Mouse (Mus musculus): ENCODE measurements around the gene Notch2. TPM values are rescaled to one million over a fixed set of nuclear protein-coding genes. Genes with fewer than 3 reads are reported as not detected.

Gene Notch2
- polyA plus RNA-seq, 1 experiment from 2014 or later = 9.0 TPM

DNA sequence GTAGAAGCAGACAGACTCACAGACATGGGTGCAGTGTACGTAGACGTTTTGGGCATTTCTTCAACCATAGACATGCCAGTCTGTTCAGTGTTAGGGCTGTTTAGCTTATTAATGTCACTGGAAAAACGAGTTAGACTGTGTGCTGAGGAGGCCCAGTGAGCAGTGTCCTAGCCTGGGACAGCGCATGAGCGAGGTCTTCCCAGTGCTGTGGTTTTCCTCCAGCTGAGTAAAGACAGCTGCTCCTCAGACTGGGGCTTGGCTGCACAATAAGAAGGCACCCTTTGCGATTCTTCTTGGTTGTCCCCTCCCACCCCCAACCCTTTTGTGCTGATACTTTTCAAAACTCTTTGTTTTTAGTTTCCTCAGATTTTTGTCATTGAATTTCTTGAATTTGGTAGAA, 22.8 kb downstream of the Notch2 start:
- Histone ChIP-seq H3K9ac (no peak overlapping the region), H3K36me3 (replicated peaks) (no peaks in the 10 kb centered on the region), H3K4me3 (no peak overlapping the region), H3K9me3 (no peaks in the 10 kb centered on the region), H3K4me2 (no peak overlapping the region), H3K27ac (no peak overlapping the region), H3K4me1 (peaks cover 21% of the 10 kb centered on the region), H3K27me3 (replicated peaks) (no peaks in the 10 kb centered on the region)
- ATAC-seq (replicated peaks) = no peak
- 63% methylated on average over 6 of the region's 6 CpGs for WGBS

DNA sequence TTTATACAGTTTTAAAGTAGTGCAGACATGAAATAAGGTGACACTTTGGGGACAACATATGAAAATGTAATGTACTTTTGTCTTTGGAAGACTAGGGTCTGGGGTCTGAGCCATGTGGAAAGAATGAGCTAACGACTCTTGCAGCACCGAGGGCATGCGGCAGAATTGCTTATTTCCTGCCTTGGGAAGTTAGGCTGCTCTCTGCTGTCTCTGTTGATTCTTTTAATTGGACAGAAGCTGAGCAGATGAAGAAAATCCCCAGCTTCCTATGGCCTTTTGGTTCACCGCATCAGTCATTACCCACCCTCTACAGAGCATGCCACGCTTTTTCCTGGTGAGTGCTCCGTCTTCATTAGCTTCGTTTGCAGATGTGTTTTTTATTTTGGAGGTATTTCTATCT, 23.8 kb downstream of the Notch2 start:
- H3K4me3 ChIP-seq = no peak overlapping the region
- ATAC-seq (replicated peaks) = no peak
- peaks cover 21% of the 10 kb centered on the region for H3K4me1 ChIP-seq
- H3K27ac ChIP-seq = no peak overlapping the region
- H3K4me2 ChIP-seq = no peak overlapping the region
- 53% methylated on average over 7 of the region's 7 CpGs for WGBS
- no peak overlapping the region for H3K9ac ChIP-seq
- H3K9me3 ChIP-seq = no peaks in the 10 kb centered on the region
- H3K36me3 ChIP-seq (replicated peaks) = no peaks in the 10 kb centered on the region
- H3K27me3 ChIP-seq (replicated peaks) = no peaks in the 10 kb centered on the region

DNA sequence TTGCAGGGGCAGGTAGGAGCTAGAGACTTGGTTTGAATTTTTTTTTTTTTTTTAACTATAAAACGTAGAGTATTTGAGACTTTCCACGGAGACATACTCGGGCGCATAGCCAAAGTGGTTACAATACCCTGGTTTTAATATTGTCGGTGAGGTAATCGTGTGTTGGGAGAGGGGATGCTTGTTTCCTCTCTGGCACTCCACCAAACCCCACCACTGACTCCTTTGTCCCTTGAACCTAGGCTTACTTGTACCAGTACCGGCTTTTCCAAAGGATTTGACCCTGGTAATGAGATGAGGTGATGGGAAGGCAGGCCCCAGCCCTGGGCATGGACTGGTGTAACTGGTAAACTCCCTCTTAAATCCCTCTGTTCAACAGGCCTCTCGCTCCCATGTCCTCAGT, 25.3 kb downstream of the Notch2 start:
- H3K9me3 ChIP-seq = no peaks in the 10 kb centered on the region
- no peak for ATAC-seq (replicated peaks)
- H3K36me3 ChIP-seq (replicated peaks) = no peaks in the 10 kb centered on the region
- WGBS = 58% methylated on average over 8 of the region's 8 CpGs
- H3K4me1 ChIP-seq = peaks cover 28% of the 10 kb centered on the region
- H3K4me3 ChIP-seq = no peak overlapping the region
- no peak overlapping the region for H3K4me2 ChIP-seq
- H3K9ac ChIP-seq = no peak overlapping the region
- no peaks in the 10 kb centered on the region for H3K27me3 ChIP-seq (replicated peaks)
- H3K27ac ChIP-seq = no peak overlapping the region

DNA sequence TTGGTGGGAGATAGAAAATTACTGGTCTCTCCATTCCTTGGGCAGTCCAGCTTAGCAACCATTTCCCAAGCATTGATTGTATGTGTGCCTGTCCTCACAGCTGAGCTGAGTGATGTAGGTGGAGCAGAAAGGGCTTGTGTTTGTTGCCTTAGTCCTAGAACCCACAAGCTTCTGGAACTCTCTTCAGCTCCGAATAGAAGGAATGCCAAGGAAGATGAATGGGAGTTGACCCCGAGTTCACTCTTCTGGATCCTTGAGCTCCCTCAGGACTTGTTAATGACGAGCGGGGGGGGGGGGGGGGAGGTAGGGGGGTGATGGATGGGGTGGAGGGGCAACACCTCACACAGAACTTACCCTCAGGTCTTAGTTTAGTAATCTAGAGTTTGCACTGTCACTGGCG, 25.9 kb downstream of the Notch2 start:
- Histone ChIP-seq H3K4me2 (no peak overlapping the region), H3K27me3 (replicated peaks) (no peaks in the 10 kb centered on the region), H3K4me3 (no peak overlapping the region), H3K9me3 (no peaks in the 10 kb centered on the region), H3K4me1 (peaks cover 29% of the 10 kb centered on the region), H3K9ac (no peak overlapping the region), H3K36me3 (replicated peaks) (no peaks in the 10 kb centered on the region), H3K27ac (no peak overlapping the region)
- WGBS = 61% methylated on average over 5 of the region's 5 CpGs
- no peak for ATAC-seq (replicated peaks)

DNA sequence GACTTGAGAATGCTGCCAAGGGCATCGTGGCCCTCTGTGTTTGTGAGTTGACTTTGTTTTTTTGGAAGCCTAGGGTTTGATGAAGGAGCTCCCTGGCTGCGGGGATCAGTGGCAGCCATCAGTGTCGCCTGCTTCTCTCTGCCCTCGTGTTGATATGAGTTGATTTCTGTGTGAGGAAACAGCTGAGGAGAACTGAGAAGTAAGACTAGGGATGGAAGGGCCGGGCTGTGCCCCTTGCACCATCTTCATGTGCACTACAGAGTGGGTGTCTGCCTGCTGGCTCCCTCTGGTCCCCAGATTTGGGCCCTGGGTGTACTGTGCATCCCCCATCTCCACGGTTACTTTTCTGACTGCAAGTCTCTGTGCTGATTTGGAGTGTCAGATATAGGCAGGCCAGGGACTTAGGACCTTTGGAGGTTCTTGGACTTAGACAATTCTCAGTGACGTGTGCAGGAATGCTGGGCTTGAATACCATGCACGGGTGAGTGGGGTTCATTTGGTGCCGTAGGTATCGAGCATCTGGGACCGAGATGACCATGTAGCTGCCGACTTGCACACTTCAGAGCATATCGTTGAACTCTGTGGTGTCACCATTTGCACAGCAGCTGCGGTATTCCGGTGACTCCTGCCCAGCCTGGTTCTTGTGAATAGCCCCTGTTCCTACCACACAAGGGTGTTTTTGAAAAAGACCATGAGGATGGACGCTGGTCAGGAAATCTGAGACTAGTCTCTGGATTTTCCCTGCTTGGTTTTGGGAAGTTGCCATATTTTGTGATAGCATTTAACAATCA, 26.5 kb downstream of the Notch2 start:
- H3K9me3 ChIP-seq = no peaks in the 10 kb centered on the region
- H3K4me3 ChIP-seq = no peak overlapping the region
- H3K4me1 ChIP-seq = peaks cover 25% of the 10 kb centered on the region
- no peak overlapping the region for H3K4me2 ChIP-seq
- no peaks in the 10 kb centered on the region for H3K36me3 ChIP-seq (replicated peaks)
- 89% methylated on average over 16 of the region's 16 CpGs for WGBS
- H3K9ac ChIP-seq = no peak overlapping the region
- H3K27ac ChIP-seq = no peak overlapping the region
- ATAC-seq (replicated peaks) = no peak
- no peaks in the 10 kb centered on the region for H3K27me3 ChIP-seq (replicated peaks)

DNA sequence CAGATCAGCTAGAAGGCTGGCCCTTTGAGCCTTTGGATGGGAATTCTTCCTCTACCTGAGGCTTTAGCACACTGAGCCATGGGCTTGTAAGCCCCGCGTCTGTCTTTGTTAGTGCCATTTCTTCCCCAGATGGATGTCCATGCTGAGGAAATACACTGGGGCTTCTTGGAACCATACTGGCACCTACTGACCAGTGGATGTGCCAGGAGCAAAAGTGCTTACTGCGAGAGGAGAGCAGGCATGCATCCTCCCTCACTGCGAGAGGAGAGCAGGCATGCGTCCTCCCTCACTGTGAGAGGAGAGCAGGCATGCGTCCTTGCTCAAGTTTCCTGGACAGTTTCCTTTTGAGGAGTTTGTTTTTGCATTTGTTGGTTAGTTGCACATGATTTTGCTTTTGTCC, 27.5 kb downstream of the Notch2 start:
- no peak overlapping the region for H3K4me3 ChIP-seq
- H3K27me3 ChIP-seq (replicated peaks) = no peaks in the 10 kb centered on the region
- peaks cover 15% of the 10 kb centered on the region for H3K4me1 ChIP-seq
- 87% methylated on average over 6 of the region's 6 CpGs for WGBS
- H3K9ac ChIP-seq = no peak overlapping the region
- H3K36me3 ChIP-seq (replicated peaks) = no peaks in the 10 kb centered on the region
- no peaks in the 10 kb centered on the region for H3K9me3 ChIP-seq
- H3K4me2 ChIP-seq = no peak overlapping the region
- no peak for ATAC-seq (replicated peaks)
- no peak overlapping the region for H3K27ac ChIP-seq

DNA sequence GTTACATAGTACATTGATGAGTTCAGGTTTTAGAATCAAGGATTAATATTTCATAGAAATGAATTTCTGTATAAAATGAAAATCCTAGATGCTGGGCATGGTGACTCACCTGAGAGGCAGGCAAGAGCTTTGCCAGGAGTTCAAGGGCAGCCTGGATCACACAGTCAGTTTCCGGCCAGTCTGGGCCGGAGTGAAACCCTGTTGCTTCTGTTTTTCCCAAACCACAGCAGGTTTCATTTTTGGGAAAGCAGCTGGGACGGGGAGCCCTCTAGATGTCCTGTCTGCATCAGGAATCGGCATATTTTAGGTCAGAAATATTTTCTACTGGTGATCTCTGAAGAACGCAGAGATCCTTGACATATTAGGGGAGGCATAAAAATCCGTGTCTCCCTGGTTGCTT, 29.0 kb downstream of the Notch2 start:
- no peak overlapping the region for H3K9ac ChIP-seq
- no peaks in the 10 kb centered on the region for H3K36me3 ChIP-seq (replicated peaks)
- no peak overlapping the region for H3K4me2 ChIP-seq
- H3K9me3 ChIP-seq = no peaks in the 10 kb centered on the region
- WGBS = 55% methylated on average over 6 of the region's 6 CpGs
- H3K27ac ChIP-seq = peak overlapping the region; percentile 48; the same call in 1 of the 2 replicates
- peaks cover 17% of the 10 kb centered on the region for H3K4me1 ChIP-seq
- no peak for ATAC-seq (replicated peaks)
- H3K27me3 ChIP-seq (replicated peaks) = no peaks in the 10 kb centered on the region
- no peak overlapping the region for H3K4me3 ChIP-seq

DNA sequence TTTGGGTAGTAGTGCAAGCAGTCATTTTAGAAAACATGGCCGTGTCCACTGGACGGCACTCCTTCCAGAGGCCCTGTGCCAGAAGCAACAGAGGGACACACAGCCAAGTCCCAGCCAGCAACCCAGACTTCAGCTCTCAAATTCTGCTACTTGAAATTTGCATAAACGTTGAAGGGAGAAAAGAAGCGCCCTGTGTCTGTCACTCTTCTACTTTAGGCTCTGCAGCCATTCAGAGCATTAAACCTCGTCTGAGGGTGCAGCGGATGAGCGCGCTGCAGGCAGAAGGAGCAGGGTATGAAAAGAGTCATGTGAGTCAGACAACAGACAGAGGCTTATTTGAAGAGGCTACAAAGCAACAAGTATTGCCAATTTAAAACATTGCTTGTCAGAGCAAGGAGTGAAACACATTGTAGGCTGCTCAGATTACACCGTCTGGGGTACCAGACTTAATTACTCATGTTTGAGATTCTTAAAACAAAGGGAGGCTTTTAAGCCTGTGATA, 29.7 kb downstream of the Notch2 start:
- Histone ChIP-seq H3K27me3 (replicated peaks) (no peaks in the 10 kb centered on the region), H3K9me3 (no peaks in the 10 kb centered on the region), H3K4me2 (peak overlapping the region; percentile 23), H3K4me3 (no peak overlapping the region), H3K4me1 (peaks cover 17% of the 10 kb centered on the region), H3K36me3 (replicated peaks) (no peaks in the 10 kb centered on the region), H3K9ac (no peak overlapping the region), H3K27ac (peak overlapping the region; percentile 48)
- ATAC-seq (replicated peaks) = peak; percentile 77
- whole genome bisulfite sequencing = 6% methylated on average over 9 of the region's 9 CpGs

DNA sequence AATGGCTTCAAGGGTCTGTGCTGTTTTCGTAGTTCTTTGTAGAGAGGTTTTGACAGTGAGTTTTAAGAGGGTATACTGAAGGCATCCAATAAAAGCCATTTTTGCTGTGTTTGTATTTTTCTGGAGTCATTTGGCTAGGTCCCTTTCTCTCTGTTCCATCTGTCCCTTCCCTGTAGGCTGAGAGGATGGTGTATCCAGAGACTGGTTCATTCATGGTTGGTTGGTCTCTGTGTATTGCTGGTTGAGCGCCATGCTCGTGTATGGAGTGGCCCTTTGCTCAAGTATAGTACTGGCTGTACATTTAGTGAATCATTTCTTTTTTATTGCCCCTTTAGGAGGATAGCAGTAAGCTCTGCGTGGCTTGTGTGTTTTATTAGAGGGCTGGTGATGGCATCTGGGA, 30.3 kb downstream of the Notch2 start:
- no peak overlapping the region for H3K4me2 ChIP-seq
- peak overlapping the region; percentile 48 for H3K27ac ChIP-seq
- H3K9ac ChIP-seq = no peak overlapping the region

DNA sequence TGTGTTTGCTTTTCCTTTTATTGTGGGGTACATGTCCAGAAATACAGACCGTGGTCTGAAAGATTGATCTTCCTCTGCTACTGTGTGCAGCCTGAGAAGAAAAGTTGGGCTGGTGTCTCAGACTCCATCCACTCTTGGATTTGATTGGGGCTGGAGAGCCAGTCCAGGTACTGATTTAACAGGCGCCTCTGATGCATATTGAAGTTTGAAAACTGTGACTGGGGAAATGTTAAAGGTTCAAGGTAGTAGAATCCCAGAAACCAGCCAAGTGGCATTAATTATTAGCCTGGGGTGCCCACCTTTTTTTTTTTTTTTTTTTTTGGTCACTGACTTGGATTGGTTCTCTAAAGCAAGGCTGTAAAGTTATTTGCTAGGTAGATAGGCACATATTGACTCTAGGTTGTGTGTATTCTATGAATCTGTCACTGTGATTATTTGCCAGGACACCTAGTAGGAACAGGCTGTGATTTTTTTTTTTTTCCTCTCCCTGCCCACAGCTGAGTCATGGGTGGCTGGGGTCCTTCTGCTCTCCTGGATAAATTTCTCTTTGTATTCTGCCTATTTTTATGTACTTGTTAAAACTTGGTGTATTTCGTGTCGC, 31.5 kb downstream of the Notch2 start:
- no peak for ATAC-seq (replicated peaks)
- Histone ChIP-seq H3K9ac (no peak overlapping the region), H3K9me3 (no peaks in the 10 kb centered on the region), H3K4me2 (no peak overlapping the region), H3K27ac (no peak overlapping the region), H3K4me1 (peaks cover 20% of the 10 kb centered on the region), H3K27me3 (replicated peaks) (no peaks in the 10 kb centered on the region), H3K36me3 (replicated peaks) (no peaks in the 10 kb centered on the region), H3K4me3 (no peak overlapping the region)
- WGBS = 93% methylated on average over 4 of the region's 4 CpGs

More for the DNA sequence above, 30.3 kb downstream of the Notch2 start:
- Histone ChIP-seq H3K36me3 (replicated peaks) (no peaks in the 10 kb centered on the region), H3K27me3 (replicated peaks) (no peaks in the 10 kb centered on the region), H3K4me1 (peaks cover 17% of the 10 kb centered on the region), H3K9me3 (no peaks in the 10 kb centered on the region), H3K4me3 (no peak overlapping the region)
- no peak for ATAC-seq (replicated peaks)
- 51% methylated on average over 4 of the region's 4 CpGs for WGBS

DNA sequence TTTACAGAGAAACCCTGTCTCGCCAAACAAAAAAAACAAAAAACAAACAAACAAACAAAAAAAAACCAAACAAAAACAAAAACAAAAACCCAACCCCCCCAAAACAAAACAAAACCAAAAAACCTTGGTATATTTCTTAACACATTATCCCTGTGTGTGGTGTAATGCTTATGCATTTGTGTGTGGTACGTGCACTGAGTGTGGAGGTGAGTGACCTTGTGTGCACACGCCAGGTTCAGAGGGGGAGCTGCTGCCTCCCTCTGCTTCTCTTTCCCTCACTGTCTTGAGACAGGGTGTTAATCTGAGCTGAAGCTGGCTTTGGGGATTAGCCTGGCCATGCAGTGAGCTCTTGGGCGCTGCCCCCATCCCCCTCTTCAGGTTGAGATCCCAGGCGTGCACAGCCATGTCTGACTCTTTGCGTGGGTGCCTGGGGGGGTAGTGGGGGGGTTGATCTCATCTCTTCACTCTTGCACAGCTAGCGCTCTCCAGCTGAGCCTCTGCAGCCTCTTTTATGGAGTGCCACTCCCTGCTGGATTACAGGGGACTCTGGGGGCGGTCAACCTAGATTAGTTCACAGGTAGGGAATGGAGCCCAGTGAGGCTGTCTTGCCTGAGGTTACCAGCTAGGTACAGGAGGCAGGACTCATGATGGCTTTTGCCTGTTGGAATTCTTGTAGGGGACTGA, 32.3 kb downstream of the Notch2 start:
- ATAC-seq (replicated peaks) = no peak

DNA sequence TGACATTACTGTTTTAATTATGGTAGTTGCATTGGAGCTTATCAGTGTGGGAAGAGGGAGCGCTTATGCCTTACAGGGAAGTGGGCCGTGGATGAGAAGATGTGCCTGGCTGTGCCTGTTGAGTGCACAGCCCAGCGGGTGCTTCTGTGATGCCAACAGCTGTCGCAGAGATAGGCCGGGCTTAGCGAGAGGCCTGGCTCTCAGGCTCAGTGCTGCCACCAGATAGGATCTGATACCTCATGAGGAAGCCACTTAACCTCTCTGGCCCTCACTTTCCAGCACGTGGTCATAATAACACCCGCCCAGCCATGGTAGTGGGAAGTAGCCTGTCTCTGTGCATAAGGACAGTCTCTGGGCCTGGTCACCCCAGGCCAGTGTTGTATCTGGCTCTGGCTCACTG, 33.0 kb downstream of the Notch2 start:
- no peak overlapping the region for H3K9ac ChIP-seq
- no peak overlapping the region for H3K4me3 ChIP-seq
- no peak for ATAC-seq (replicated peaks)
- H3K4me1 ChIP-seq = peaks cover 26% of the 10 kb centered on the region
- H3K27ac ChIP-seq = no peak overlapping the region
- no peaks in the 10 kb centered on the region for H3K36me3 ChIP-seq (replicated peaks)
- no peak overlapping the region for H3K4me2 ChIP-seq
- no peaks in the 10 kb centered on the region for H3K27me3 ChIP-seq (replicated peaks)
- WGBS = 57% methylated on average over 8 of the region's 8 CpGs
- no peaks in the 10 kb centered on the region for H3K9me3 ChIP-seq

More for the DNA sequence above, 32.3 kb downstream of the Notch2 start:
- H3K4me1 ChIP-seq = peaks cover 23% of the 10 kb centered on the region
- no peak overlapping the region for H3K4me3 ChIP-seq
- H3K27me3 ChIP-seq (replicated peaks) = no peaks in the 10 kb centered on the region
- no peaks in the 10 kb centered on the region for H3K36me3 ChIP-seq (replicated peaks)
- 52% methylated on average over 8 of the region's 8 CpGs for WGBS
- no peaks in the 10 kb centered on the region for H3K9me3 ChIP-seq
- H3K9ac ChIP-seq = no peak overlapping the region
- H3K27ac ChIP-seq = no peak overlapping the region
- no peak overlapping the region for H3K4me2 ChIP-seq
